Mouse (Mus musculus) midbrain, embryonic 16.5 days (tissue): Measurements from ENCODE around the gene Tpcn1. TPM values are rescaled to one million over a fixed set of nuclear protein-coding genes. Genes with fewer than 3 reads are reported as not detected.
"Not testable (repeated sequence)": the region's sequence is repeated elsewhere in the genome, so short reads cannot be mapped to it uniquely, and the experiment has no call there.

Experiments used
- ATAC-seq: fragments of 200-750 bp; cut with Nextera tagmentation; 2 replicates; pipeline ENCODE4 v1.8.0; 2017; ENCODE audit warnings: moderate TSS enrichment
- H3K27ac ChIP-seq: fragments of 300-500 bp; sonication (generic); 2 replicates; pipeline ENCODE4 v1.5.1; 2014; ENCODE audit warnings: mild to moderate bottlenecking, low read length, mixed read lengths
- H3K27me3 ChIP-seq: fragments of 300-500 bp; sonication (generic); 2 replicates; pipeline ENCODE4 v1.6.1; 2014; ENCODE audit warnings: low read depth, low read length, mixed read lengths; ENCODE audit not compliant: control insufficient read depth, insufficient read depth
- H3K36me3 ChIP-seq: fragments of 300-500 bp; sonication (generic); 2 replicates; pipeline ENCODE4 v1.6.1; 2014; ENCODE audit warnings: mild to moderate bottlenecking, low read length, moderate library complexity, mixed read lengths; ENCODE audit not compliant: control insufficient read depth, insufficient read depth
- H3K4me1 ChIP-seq: fragments of 300-500 bp; sonication (generic); 2 replicates; pipeline ENCODE4 v1.6.1; 2014; ENCODE audit warnings: mild to moderate bottlenecking, low read length, mixed read lengths; ENCODE audit not compliant: control insufficient read depth, insufficient read depth
- H3K4me2 ChIP-seq: fragments of 300-500 bp; sonication (generic); 2 replicates; pipeline ENCODE4 v1.6.1; 2014; ENCODE audit warnings: mild to moderate bottlenecking, low read length, mixed read lengths
- H3K4me3 ChIP-seq: fragments of 300-500 bp; sonication (generic); 2 replicates; pipeline ENCODE4 v1.5.1; 2014; ENCODE audit warnings: low read depth, mild to moderate bottlenecking, low read length, moderate library complexity, mixed read lengths
- H3K9ac ChIP-seq: fragments of 300-500 bp; sonication (generic); 2 replicates; pipeline ENCODE4 v1.6.1; 2014; ENCODE audit warnings: low read depth, low read length, mixed read lengths
- H3K9me3 ChIP-seq: fragments of 300-500 bp; sonication (generic); replicated peaks from 2 replicates; pipeline ENCODE4 v1.6.1; 2014; ENCODE audit warnings: mild to moderate bottlenecking, low read length, mixed read lengths; ENCODE audit not compliant: control insufficient read depth, poor library complexity, severe bottlenecking
- WGBS: fragments of 180-500 bp; shearing (Covaris S2); extraction: QIAGEN DNeasy Blood & Tissue Kit; methylation state at CpG from one replicate; pipeline ENCODE4 v1.1.7; 2014; 5-methylcytosine and 5-hydroxymethylcytosine counted together
- polyA plus RNA-seq: library from polyadenylated mRNA; unstranded; fragments of >200 nt; fragmentation: Nextera tagmentation; extraction: Ambion mirVana; gene quantifications from 2 replicates; pipeline ENCODE4 v1.2.1, GENCODE M21; 2015

Tpcn1 gene
- polyA plus RNA-seq, 1 experiment from 2014 or later = 13.1 TPM

- Histone ChIP-seq H3K9me3 (peaks cover 2% of the 10 kb centered on the region), H3K4me1 (peaks cover 15% of the 10 kb centered on the region), H3K27me3 (no peaks in the 10 kb centered on the region), H3K27ac (no peak overlapping the region), H3K9ac (no peak overlapping the region), H3K4me2 (no peak overlapping the region), H3K36me3 (no peaks in the 10 kb centered on the region), H3K4me3 (no peak overlapping the region)
- ATAC-seq = no peak
- WGBS = 55% methylated on average over 9 of the region's 9 CpGs
These were observed 82.0 kb downstream of the Tpcn1 start for GRCm38 (mm10) chr5:120506490-120506889.

DNA sequence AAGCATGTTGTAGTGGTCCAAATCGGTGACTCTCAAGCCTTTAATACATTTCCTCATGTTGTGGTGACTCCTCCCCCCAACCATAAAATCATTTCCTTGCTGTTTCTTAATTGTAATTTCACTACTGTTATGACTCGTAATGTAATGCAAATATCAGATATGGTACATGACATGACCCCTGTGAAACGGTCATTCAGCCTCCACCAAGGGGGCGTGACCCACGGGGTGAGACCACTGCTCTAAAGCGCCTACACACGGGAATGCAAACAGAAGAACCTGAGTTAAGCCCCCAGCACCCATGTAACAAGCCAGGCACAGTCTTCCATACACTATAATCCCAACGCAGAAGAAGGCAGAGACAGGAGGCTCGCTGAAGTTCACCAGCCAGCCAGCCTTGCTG, 82.7 kb downstream of the Tpcn1 start:
- Histone ChIP-seq H3K9me3 (peaks cover 2% of the 10 kb centered on the region), H3K36me3 (no peaks in the 10 kb centered on the region), H3K27ac (no peak overlapping the region), H3K4me3 (no peak overlapping the region), H3K4me2 (no peak overlapping the region), H3K4me1 (peaks cover 11% of the 10 kb centered on the region), H3K9ac (no peak overlapping the region), H3K27me3 (no peaks in the 10 kb centered on the region)
- 69% methylated on average over 9 of the region's 9 CpGs for WGBS
- no peak for ATAC-seq

DNA sequence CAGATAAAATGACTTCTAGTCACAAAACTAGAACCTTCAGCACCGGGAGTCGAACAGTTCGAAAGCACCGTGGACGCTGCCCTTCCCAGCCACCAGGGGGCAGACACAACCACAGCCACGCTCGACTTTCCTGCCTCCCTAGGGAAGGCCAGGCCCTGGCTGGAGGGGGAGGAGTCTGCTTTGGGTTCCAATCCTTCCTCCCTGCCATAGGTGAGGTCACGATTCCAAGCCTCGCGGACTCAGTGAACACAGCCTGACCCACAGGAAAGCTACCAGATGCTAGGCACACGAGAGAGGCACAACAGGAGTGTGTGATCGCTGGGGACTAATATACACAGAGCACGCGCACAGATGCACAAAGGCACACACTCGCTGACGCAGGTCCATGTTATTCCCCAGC, 83.1 kb downstream of the Tpcn1 start:
- H3K9me3 ChIP-seq = peaks cover 2% of the 10 kb centered on the region
- no peak overlapping the region for H3K27ac ChIP-seq
- no peak overlapping the region for H3K4me2 ChIP-seq
- H3K9ac ChIP-seq = no peak overlapping the region
- no peaks in the 10 kb centered on the region for H3K36me3 ChIP-seq
- no peak for ATAC-seq
- WGBS = 21% methylated on average over 16 of the region's 16 CpGs
- no peaks in the 10 kb centered on the region for H3K27me3 ChIP-seq
- H3K4me3 ChIP-seq = no peak overlapping the region
- peaks cover 9% of the 10 kb centered on the region; the same call in 1 of the 2 replicates for H3K4me1 ChIP-seq

GRCm38 (mm10) chr5:120503144-120503795, 85.2 kb downstream of the Tpcn1 start, which contains the start of gene Plbd2:
TSS of gene Plbd2 (minus strand) at chr5:120503625.
- peak; percentile 74 for ATAC-seq
- H3K4me2 ChIP-seq = peak within 1 kb of the TSS; percentile 72
- no peaks in the 10 kb centered on the region for H3K27me3 ChIP-seq
- peak within 1 kb of the TSS; percentile 73 for H3K4me3 ChIP-seq
- H3K4me1 ChIP-seq = peaks cover 9% of the 10 kb centered on the region; the same call in 1 of the 2 replicates
- no peaks in the 10 kb centered on the region for H3K9me3 ChIP-seq
- H3K27ac ChIP-seq = 0 out of 2 replicates have a peak within 1 kb of the TSS, but pooled peaks have one; percentile 10
- peak within 1 kb of the TSS; percentile 91 for H3K9ac ChIP-seq
- WGBS = under 1% methylated on average over 52 of the region's 55 CpGs
- 0 out of 2 replicates have a peak, but pooled peaks cover 3% of the 10 kb centered on the region for H3K36me3 ChIP-seq

- Histone ChIP-seq H3K27me3 (no peaks in the 10 kb centered on the region), H3K36me3 (0 out of 2 replicates have a peak, but pooled peaks cover 3% of the 10 kb centered on the region), H3K9me3 (no peaks in the 10 kb centered on the region), H3K27ac (no peak overlapping the region), H3K4me1 (peaks cover 9% of the 10 kb centered on the region; the same call in 1 of the 2 replicates), H3K4me3 (peak overlapping the region; percentile 73), H3K4me2 (peak overlapping the region; percentile 72), H3K9ac (peak overlapping the region; percentile 91)
- no peak for ATAC-seq
- WGBS = 5% methylated on average over 12 of the region's 12 CpGs
These were observed 85.8 kb downstream of the Tpcn1 start for GRCm38 (mm10) chr5:120502675-120503143.

GRCm38 (mm10) chr5:120502147-120502621, 86.3 kb downstream of the Tpcn1 start:
- WGBS = 71% methylated on average over 9 of the region's 9 CpGs
- Histone ChIP-seq H3K27ac (no peak overlapping the region), H3K4me3 (peak overlapping the region; percentile 73), H3K4me1 (peaks cover 9% of the 10 kb centered on the region; the same call in 1 of the 2 replicates), H3K4me2 (peak overlapping the region; percentile 72), H3K27me3 (no peaks in the 10 kb centered on the region), H3K9me3 (no peaks in the 10 kb centered on the region), H3K9ac (peak overlapping the region; percentile 91), H3K36me3 (0 out of 2 replicates have a peak, but pooled peaks cover 3% of the 10 kb centered on the region)
- no peak for ATAC-seq

- 91% methylated on average over 9 of the region's 9 CpGs for WGBS
- H3K4me2 ChIP-seq, H3K27ac ChIP-seq, H3K4me1 ChIP-seq, ATAC-seq, H3K9ac ChIP-seq, H3K27me3 ChIP-seq, H3K36me3 ChIP-seq, H3K9me3 ChIP-seq, H3K4me3 ChIP-seq: not testable (repeated sequence)
These were observed 87.9 kb downstream of the Tpcn1 start for GRCm38 (mm10) chr5:120500609-120501008.

DNA sequence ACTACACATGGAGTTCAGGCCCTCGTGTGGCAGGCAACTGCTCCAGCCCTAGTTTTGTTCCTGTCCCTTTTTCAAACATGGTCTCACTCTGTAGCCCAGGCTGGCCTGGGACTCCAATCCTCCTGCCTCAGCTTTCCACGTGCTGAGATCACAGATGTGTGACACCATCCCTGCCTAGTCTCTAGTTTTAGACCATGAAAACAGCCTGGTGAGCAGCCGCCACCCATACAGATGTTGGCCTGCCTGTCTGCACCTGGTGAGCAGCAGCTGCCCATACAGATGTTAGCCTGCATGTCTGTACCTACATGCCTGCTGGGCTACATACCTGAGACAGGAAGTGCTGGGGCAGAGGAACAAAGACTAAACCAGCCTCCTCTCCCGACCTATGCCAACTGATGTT, 89.3 kb downstream of the Tpcn1 start:
- H3K36me3 ChIP-seq = 0 out of 2 replicates have a peak, but pooled peaks cover 3% of the 10 kb centered on the region
- no peak overlapping the region for H3K4me2 ChIP-seq
- WGBS = 84% methylated on average over 4 of the region's 4 CpGs

DNA sequence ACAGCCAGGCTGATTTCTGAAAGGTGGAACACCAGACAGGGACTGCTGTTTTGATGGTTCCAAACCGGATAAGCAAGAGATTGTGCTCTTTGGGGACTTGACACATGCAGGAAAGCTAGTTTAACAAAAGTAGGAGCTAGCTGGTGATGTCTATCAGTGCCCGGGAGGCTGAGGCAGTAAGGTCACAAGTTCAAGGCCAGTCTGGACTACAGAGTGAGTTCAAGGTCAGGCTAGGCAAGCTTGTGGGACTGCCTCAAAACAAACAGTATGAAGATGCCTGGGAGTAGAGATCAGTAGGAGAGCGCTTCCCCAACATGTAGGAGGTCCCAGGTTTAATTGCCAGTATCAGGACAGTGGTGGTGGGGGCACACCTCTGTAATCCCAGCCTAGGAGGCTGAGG, 91.4 kb downstream of the Tpcn1 start:
- peaks cover 2% of the 10 kb centered on the region; the same call in 1 of the 2 replicates for H3K4me1 ChIP-seq
- no peak for ATAC-seq
- peaks cover 14% of the 10 kb centered on the region; the same call in 1 of the 2 replicates for H3K36me3 ChIP-seq
- no peak overlapping the region for H3K4me3 ChIP-seq
- no peak overlapping the region for H3K27ac ChIP-seq
- no peak overlapping the region for H3K4me2 ChIP-seq
- H3K9me3 ChIP-seq = no peaks in the 10 kb centered on the region
- 94% methylated on average over 3 of the region's 3 CpGs for WGBS
- no peaks in the 10 kb centered on the region for H3K27me3 ChIP-seq
- H3K9ac ChIP-seq = no peak overlapping the region

More for the DNA sequence above, 89.3 kb downstream of the Tpcn1 start:
- Histone ChIP-seq H3K9me3 (no peaks in the 10 kb centered on the region), H3K27ac (no peak overlapping the region), H3K4me3 (no peak overlapping the region), H3K9ac (no peak overlapping the region), H3K27me3 (no peaks in the 10 kb centered on the region), H3K4me1 (peaks cover 9% of the 10 kb centered on the region; the same call in 1 of the 2 replicates)
- no peak for ATAC-seq
